Mouse (Mus musculus) splenic B cell, adult 2 months (primary cell): ENCODE results near the gene Slc26a3.
A peak's percentile ranks its signal among the peaks of the same experiment; 100 is the strongest.
"Not testable (repeated sequence)": the region's sequence is repeated elsewhere in the genome, so short reads cannot be mapped to it uniquely, and the experiment has no call there.

Source experiments
- DNase-seq: peaks from one replicate; pipeline ENCODE4 v3.0.0-alpha.2; 2011; ENCODE audit warnings: low read depth, low spot score
- H3K27me3 ChIP-seq: 2 replicates; pipeline ENCODE4 v1.6.1; 2012; ENCODE audit warnings: mild to moderate bottlenecking, low read length, moderate library complexity, mixed read lengths; ENCODE audit not compliant: control insufficient read depth, poor library complexity, insufficient read depth, severe bottlenecking
- H3K36me3 ChIP-seq: 2 replicates; pipeline ENCODE4 v1.6.1; 2012; ENCODE audit warnings: mild to moderate bottlenecking, low read length, moderate library complexity, mixed read lengths; ENCODE audit not compliant: control insufficient read depth, poor library complexity, insufficient read depth, severe bottlenecking

Gene Slc26a3

GRCm38 (mm10) chr12:31461371-31461770 is 70.7 kb downstream of the Slc26a3 start:
- H3K36me3 ChIP-seq = no peaks in the 10 kb centered on the region
- no peaks in the 10 kb centered on the region for H3K27me3 ChIP-seq
- no peak for DNase-seq

GRCm38 (mm10) chr12:31462615-31463014 is 71.9 kb downstream of the Slc26a3 start:
- DNase-seq = no peak
- Histone ChIP-seq H3K27me3 (no peaks in the 10 kb centered on the region), H3K36me3 (no peaks in the 10 kb centered on the region)

GRCm38 (mm10) chr12:31478182-31478581 is 87.5 kb downstream of the Slc26a3 start:
- not testable (repeated sequence) for H3K36me3 ChIP-seq, DNase-seq, H3K27me3 ChIP-seq

GRCm38 (mm10) chr12:31486431-31486830 is 95.8 kb downstream of the Slc26a3 start:
- DNase-seq = no peak
- H3K36me3 ChIP-seq = peaks cover 10% of the 10 kb centered on the region
- no peaks in the 10 kb centered on the region for H3K27me3 ChIP-seq

GRCm38 (mm10) chr12:31498936-31499313 is 108.3 kb downstream of the Slc26a3 start:
- DNase-seq = peak; percentile 36
- no peaks in the 10 kb centered on the region for H3K27me3 ChIP-seq

GRCm38 (mm10) chr12:31499314-31500131 is 108.9 kb downstream of the Slc26a3 start, which contains the start of gene Cbll1:
Cbll1 (minus strand) TSS chr12:31499616.
- Histone ChIP-seq H3K27me3 (no peaks in the 10 kb centered on the region), H3K36me3 (peaks cover under 1% of the 10 kb centered on the region)
- peak; percentile 94 for DNase-seq

More at GRCm38 (mm10) chr12:31498936-31499313, 108.3 kb downstream of the Slc26a3 start:
- peaks cover 5% of the 10 kb centered on the region for H3K36me3 ChIP-seq

- peak; percentile 68 for DNase-seq
Measured at GRCm38 (mm10) chr12:31500196-31500595, 109.5 kb downstream of the Slc26a3 start.

GRCm38 (mm10) chr12:31501266-31501665 is 110.6 kb downstream of the Slc26a3 start:
- no peaks in the 10 kb centered on the region for H3K27me3 ChIP-seq
- H3K36me3 ChIP-seq = no peaks in the 10 kb centered on the region
- DNase-seq = peak; percentile 14

More at GRCm38 (mm10) chr12:31500196-31500595, 109.5 kb downstream of the Slc26a3 start:
- Histone ChIP-seq H3K27me3 (no peaks in the 10 kb centered on the region), H3K36me3 (no peaks in the 10 kb centered on the region)

- H3K27me3 ChIP-seq = no peaks in the 10 kb centered on the region
- H3K36me3 ChIP-seq = no peaks in the 10 kb centered on the region
- DNase-seq = peak; percentile 20
Measured at GRCm38 (mm10) chr12:31503211-31503610, 112.5 kb downstream of the Slc26a3 start.

- Histone ChIP-seq H3K27me3 (no peaks in the 10 kb centered on the region), H3K36me3 (no peaks in the 10 kb centered on the region)
- peak; percentile 49 for DNase-seq
Measured at GRCm38 (mm10) chr12:31507718-31508364, 117.2 kb downstream of the Slc26a3 start.

GRCm38 (mm10) chr12:31508496-31508895 is 117.8 kb downstream of the Slc26a3 start:
- H3K36me3 ChIP-seq = no peaks in the 10 kb centered on the region
- DNase-seq = no peak

GRCm38 (mm10) chr12:31511218-31511617 is 120.5 kb downstream of the Slc26a3 start:
- no peak for DNase-seq
- Histone ChIP-seq H3K36me3 (no peaks in the 10 kb centered on the region), H3K27me3 (no peaks in the 10 kb centered on the region)

More at GRCm38 (mm10) chr12:31508496-31508895, 117.8 kb downstream of the Slc26a3 start:
- H3K27me3 ChIP-seq = no peaks in the 10 kb centered on the region

GRCm38 (mm10) chr12:31512634-31513411 is 122.2 kb downstream of the Slc26a3 start:
- H3K36me3 ChIP-seq = no peaks in the 10 kb centered on the region
- no peaks in the 10 kb centered on the region for H3K27me3 ChIP-seq
- no peak for DNase-seq

- Histone ChIP-seq H3K27me3 (no peaks in the 10 kb centered on the region), H3K36me3 (no peaks in the 10 kb centered on the region)
- DNase-seq = no peak
Measured at GRCm38 (mm10) chr12:31513724-31514503, 123.2 kb downstream of the Slc26a3 start.
